Mouse (Mus musculus) kidney, adult 2 months (tissue): ENCODE measurements at regions not wholly inside any gene's neighbourhood (a gene's known extent, or its start where the extent isn't known, plus 50 kb on each side); places are given as distances from the start of the nearest gene placed in this dataset.

ENCODE experiments used
- CTCF ChIP-seq: fragments of 200-500 bp; conservative IDR thresholded peaks from 2 replicates; pipeline ENCODE4 v1.5.1; 2011; ENCODE audit warnings: low read depth, mild to moderate bottlenecking, control low read depth, low read length, moderate library complexity, mixed read lengths; ENCODE audit not compliant: insufficient read depth, insufficient read length
- POLR2A ChIP-seq: fragments of 200-500 bp; IDR thresholded peaks from one replicate; pipeline ENCODE4 v1.6.1; 2011; ENCODE audit warnings: low read depth, low read length, control low read depth

GRCm38 (mm10) chr1:137141879-137142570 lies 181.8 kb upstream of the Nr5a2 start:
- TF ChIP-seq POLR2A (no peak), CTCF (no peak)
